ENCODE assay signal across 12 mouse cellular contexts in genomic region chr12:119464040-119464939, GRCm38 (mm10).
A peak's percentile ranks its signal among the peaks of the same experiment; 100 is the strongest.
DNase-seq lines count a peak whose midpoint lies in the region; ATAC-seq and TF ChIP-seq lines count a peak whose summit lies in the region.
"Had no signal": no experiment of that assay in that cellular context is flagged by ENCODE, and none has a peak within 500 bp of the region (broad histone marks: within the 10 kb centered on the region; RNA-seq: fewer than 3 reads in every experiment).

No protein-coding gene starts in this region.

- no peak overlapping the region for H3K4me3 ChIP-seq in hindbrain, embryonic 11.5 days (ENCODE audit: low read depth, low read length)
- no peak overlapping the region for H3K4me3 ChIP-seq in hindbrain, embryonic 10.5 days
- H3K4me3 ChIP-seq in embryonic facial prominence, embryonic 14.5 days (ENCODE audit: low read depth, low read length), result no peak overlapping the region
- no peak overlapping the region for H3K4me3 ChIP-seq in left cerebral cortex, adult 2 months
- no peak overlapping the region for H3K4me3 ChIP-seq in neural tube, embryonic 15.5 days (replicated peaks)
- H3K4me3 ChIP-seq: limb, embryonic 15.5 days had no signal

- H3K9ac ChIP-seq in hindbrain, embryonic 11.5 days (ENCODE audit: low read depth, low read length), result no peak overlapping the region
- H3K9ac ChIP-seq in embryonic facial prominence, embryonic 14.5 days (ENCODE audit: low read depth, low read length), result no peak overlapping the region
- no peak overlapping the region for H3K9ac ChIP-seq in neural tube, embryonic 15.5 days (replicated peaks)
- H3K9ac ChIP-seq: limb, embryonic 15.5 days had no signal

- H3K27ac ChIP-seq in hindbrain, embryonic 11.5 days (ENCODE audit: low read depth, low read length), result no peak overlapping the region
- H3K27ac ChIP-seq in hindbrain, embryonic 10.5 days, result no peak overlapping the region
- H3K27ac ChIP-seq in embryonic facial prominence, embryonic 14.5 days (replicated peaks; ENCODE audit: low read depth, low read length), result no peak overlapping the region
- peak overlapping the region; percentile 73 for H3K27ac ChIP-seq in left cerebral cortex, adult 2 months
- H3K27ac ChIP-seq in neural tube, embryonic 15.5 days (replicated peaks), result no peak overlapping the region
- H3K27ac ChIP-seq: limb, embryonic 15.5 days; macrophage had no signal

- peak; percentile 93 for ATAC-seq in hindbrain, embryonic 11.5 days (ENCODE audit: low FRiP score)
- ATAC-seq in embryonic facial prominence, embryonic 14.5 days (ENCODE audit: low read depth), result peak; percentile 44; the same call in 1 of the 2 replicates
- peak; percentile 93 for ATAC-seq in neural tube, embryonic 15.5 days (ENCODE audit: low FRiP score)
- ATAC-seq in erythroblast, adult 5-6 weeks (replicated peaks; ENCODE audit: low FRiP score, poor library complexity, severe bottlenecking), result no peak

- intact Hi-C loops in left cerebral cortex, adult 2 months (cut with DNase I), result no loop called here
- intact Hi-C loops in heart, postnatal 25 days (cut with DNase I), result no loop called here

- H3K4me2 ChIP-seq in hindbrain, embryonic 11.5 days (replicated peaks; ENCODE audit: low read depth, low read length), result no peak overlapping the region
- no peak overlapping the region for H3K4me2 ChIP-seq in embryonic facial prominence, embryonic 14.5 days (ENCODE audit: low read depth, low read length)
- no peak overlapping the region for H3K4me2 ChIP-seq in neural tube, embryonic 15.5 days
- H3K4me2 ChIP-seq: limb, embryonic 15.5 days had no signal

- no peaks in the 10 kb centered on the region for H3K27me3 ChIP-seq in hindbrain, embryonic 11.5 days (ENCODE audit: control insufficient read depth, insufficient read depth, low read length)
- no peaks in the 10 kb centered on the region for H3K27me3 ChIP-seq in hindbrain, embryonic 10.5 days (ENCODE audit: insufficient read depth, poor library complexity, severe bottlenecking)
- H3K27me3 ChIP-seq in embryonic facial prominence, embryonic 14.5 days (replicated peaks; ENCODE audit: control insufficient read depth, insufficient read depth, low read length), result no peaks in the 10 kb centered on the region
- no peaks in the 10 kb centered on the region for H3K27me3 ChIP-seq in neural tube, embryonic 15.5 days (replicated peaks)
- H3K27me3 ChIP-seq: limb, embryonic 15.5 days had no signal

- H3K4me1 ChIP-seq in hindbrain, embryonic 11.5 days (replicated peaks; ENCODE audit: control insufficient read depth, insufficient read depth, low read length), result no peaks in the 10 kb centered on the region
- no peaks in the 10 kb centered on the region for H3K4me1 ChIP-seq in hindbrain, embryonic 10.5 days (replicated peaks)
- H3K4me1 ChIP-seq in embryonic facial prominence, embryonic 14.5 days (ENCODE audit: control insufficient read depth, insufficient read depth, low read length), result no peaks in the 10 kb centered on the region
- peaks cover 2% of the 10 kb centered on the region; the same call in 1 of the 2 replicates for H3K4me1 ChIP-seq in neural tube, embryonic 15.5 days
- H3K4me1 ChIP-seq: limb, embryonic 15.5 days had no signal

- no peak for TF ChIP-seq CTCF in left cerebral cortex, adult 2 months (IDR thresholded peaks at IDR 0.05)

- WGBS in hindbrain, embryonic 11.5 days, result 35% methylated on average over 2 of the region's 2 CpGs
- 53% methylated on average over 2 of the region's 2 CpGs for WGBS in hindbrain, embryonic 10.5 days
- 46% methylated on average over 2 of the region's 2 CpGs for WGBS in embryonic facial prominence, embryonic 14.5 days
- WGBS in neural tube, embryonic 15.5 days, result 48% methylated on average over 2 of the region's 2 CpGs

- no peaks in the 10 kb centered on the region for H3K36me3 ChIP-seq in hindbrain, embryonic 11.5 days (ENCODE audit: control insufficient read depth, insufficient read depth, low read length)
- H3K36me3 ChIP-seq in hindbrain, embryonic 10.5 days, result no peaks in the 10 kb centered on the region
- H3K36me3 ChIP-seq in embryonic facial prominence, embryonic 14.5 days (ENCODE audit: control insufficient read depth, insufficient read depth, low read length), result no peaks in the 10 kb centered on the region
- no peaks in the 10 kb centered on the region for H3K36me3 ChIP-seq in neural tube, embryonic 15.5 days
- H3K36me3 ChIP-seq: limb, embryonic 15.5 days had no signal

- peak; percentile 57 for DNase-seq in hindbrain, embryonic 11.5 days (ENCODE audit: low spot score)
- DNase-seq in hindbrain, embryonic 10.5 days (ENCODE audit: low spot score), result no peak
- DNase-seq in embryonic facial prominence, embryonic 14.5 days (ENCODE audit: low spot score), result peak; percentile 25
- DNase-seq in left cerebral cortex, adult 2 months (ENCODE audit: extremely low spot score in 1 of 2, low spot score in 2 of 2), result peak in 1 of 2 experiments; percentile 19
- DNase-seq in cerebellum, postnatal 4 days (ENCODE audit: low spot score in 2 of 2), result no peak
- DNase-seq in heart, postnatal 25 days (ENCODE audit: low spot score), result no peak
- DNase-seq: cerebellum, adult 11-12 months; thymus, adult 18-20 months had no signal

- no peaks in the 10 kb centered on the region for H3K9me3 ChIP-seq in hindbrain, embryonic 11.5 days (ENCODE audit: control insufficient read depth, low read length)
- no peaks in the 10 kb centered on the region for H3K9me3 ChIP-seq in hindbrain, embryonic 10.5 days
- H3K9me3 ChIP-seq in embryonic facial prominence, embryonic 14.5 days (ENCODE audit: control insufficient read depth, low read length), result no peaks in the 10 kb centered on the region
- H3K9me3 ChIP-seq in neural tube, embryonic 15.5 days (replicated peaks), result no peaks in the 10 kb centered on the region
- H3K9me3 ChIP-seq: limb, embryonic 15.5 days had no signal

Comparison
In these comparisons a context has a peak if more than half of its experiments do, and no peak if none do; other contexts are left out.
1. DNase-seq: peak in hindbrain, embryonic 11.5 days (single experiment) and embryonic facial prominence, embryonic 14.5 days (single experiment); none in hindbrain, embryonic 10.5 days (single experiment), cerebellum, postnatal 4 days (0 of 2) and heart, postnatal 25 days (single experiment).